ENCODE assay signal across 13 mouse cellular contexts in genomic region chr7:46412823-46413222, GRCm38 (mm10). TPM values are rescaled to one million over a fixed set of nuclear protein-coding genes. Genes with fewer than 3 reads are reported as not detected.
"Had no signal": no experiment of that assay in that cellular context is flagged by ENCODE, and none has a peak within 500 bp of the region (broad histone marks: within the 10 kb centered on the region; RNA-seq: fewer than 3 reads in every experiment).

No protein-coding gene starts in this region.

- DNase-seq: kidney, adult 8-10 months; kidney, postnatal 25 days; liver; liver, embryonic 13.5 days; liver, postnatal 0 days; right cerebral cortex, postnatal 4 days; spleen, adult 18-20 months; thymus, adult 18-20 months; thymus, postnatal 14 days had no signal

- H3K4me3 ChIP-seq: limb, embryonic 12.5 days; liver, embryonic 13.5 days; midbrain, embryonic 13.5 days had no signal

- ATAC-seq: intestine, postnatal 0 days; liver, postnatal 0 days; midbrain, embryonic 13.5 days had no signal

- H3K27ac ChIP-seq: limb, embryonic 12.5 days; liver, embryonic 13.5 days; midbrain, embryonic 13.5 days had no signal

- H3K27me3 ChIP-seq: liver, embryonic 13.5 days; midbrain, embryonic 13.5 days had no signal

- H3K4me1 ChIP-seq: liver, embryonic 13.5 days had no signal

RNA-seq across cellular contexts. Expression of gene Kcnc1, which starts 16.5 kb away (rescaled TPM):
- polyA plus RNA-seq: kidney, embryonic 16.5 days; liver, postnatal 0 days had no signal

RNA-seq across cellular contexts. Expression of gene Myod1, which starts 36.5 kb away (rescaled TPM):
- polyA plus RNA-seq: intestine, postnatal 0 days; liver, postnatal 0 days; midbrain, embryonic 13.5 days had no signal
